In genomic region chr2:104887882-104888566, GRCm38 (mm10) we compare ENCODE assay signal across 8 mouse cellular contexts. TPM values are rescaled to one million over a fixed set of nuclear protein-coding genes. Genes with fewer than 3 reads are reported as not detected.
DNase-seq lines count a peak whose midpoint lies in the region; ATAC-seq and TF ChIP-seq lines count a peak whose summit lies in the region.

No protein-coding gene starts in this region.

- peak; percentile 90 to 98 (median 90) for TF ChIP-seq CTCF in MEL (IDR thresholded peaks at IDR 0.05 in 2 of 3, conservative IDR thresholded peaks at IDR 0.05 in 1 of 3; ENCODE audit: control insufficient read depth in 1 of 3, insufficient read depth in 1 of 3, low read depth in 2 of 3, low read length in 3 of 3, poor library complexity in 1 of 3, severe bottlenecking in 1 of 3)
- TF ChIP-seq CTCF in brain, embryonic 14.5 days (IDR thresholded peaks at IDR 0.05; ENCODE audit: borderline replicate concordance, extremely low read depth, insufficient read depth, insufficient read length) = peak; percentile 84

- peak; percentile 90 for DNase-seq in MEL (ENCODE audit: low read depth, low spot score)
- peak; percentile 91 for DNase-seq in brain, embryonic 14.5 days (ENCODE audit: low read depth)
- DNase-seq in fibroblast of lung, adult 2 months (ENCODE audit: low read depth) = peak; percentile 39
- peak; percentile 67 to 82 for DNase-seq in heart, postnatal 36 days
- peak; percentile 70 for DNase-seq in layer of hippocampus, adult 9-11 months
- DNase-seq in right cerebral cortex, postnatal 14 days = peak; percentile 76
- DNase-seq in urinary bladder, postnatal 25 days (ENCODE audit: low spot score) = peak; percentile 77

- H3K9ac ChIP-seq in MEL (ENCODE audit: control insufficient read depth, low read depth, low read length, poor library complexity, severe bottlenecking) = no peak overlapping the region

- intact Hi-C loops in heart, postnatal 36 days (cut with DNase I) = loop anchor here (1.0 to 2.0 kb wide), 2 partner anchors 301 to 342 kb away; no protein-coding TSS in a partner anchor

- no peak overlapping the region for H3K27ac ChIP-seq in MEL (ENCODE audit: control insufficient read depth, low read depth, low read length)

- ATAC-seq in megakaryocyte, adult 5-6 weeks (ENCODE audit: poor library complexity, severe bottlenecking) = peak; percentile 99

- TF ChIP-seq EP300 in MEL (IDR thresholded peaks at IDR 0.05; ENCODE audit: low read depth in 1 of 2, low read length in 2 of 2) = no peak

- no peak for TF ChIP-seq POLR2A in MEL (IDR thresholded peaks at IDR 0.05; ENCODE audit: control insufficient read depth in 1 of 2, insufficient read depth in 1 of 2, low read depth in 1 of 2, low read length in 2 of 2, poor library complexity in 1 of 2)
- TF ChIP-seq POLR2A in brain, embryonic 14.5 days (IDR thresholded peaks at IDR 0.05; ENCODE audit: borderline replicate concordance, extremely low read depth, insufficient read depth, insufficient read length, poor library complexity, severe bottlenecking) = no peak

- H3K4me1 ChIP-seq in MEL (ENCODE audit: control insufficient read depth in 1 of 2, insufficient read depth in 2 of 2, low read length in 2 of 2) = no peaks in the 10 kb centered on the region

- peak; percentile 96 for TF ChIP-seq RAD21 in MEL (IDR thresholded peaks at IDR 0.05; ENCODE audit: low read depth, low read length)

- H3K9me3 ChIP-seq in MEL (replicated peaks; ENCODE audit: insufficient read depth, low read length) = no peaks in the 10 kb centered on the region

- no peaks in the 10 kb centered on the region for H3K36me3 ChIP-seq in MEL (ENCODE audit: control insufficient read depth in 1 of 2, insufficient read depth in 2 of 2, low read length in 2 of 2)

- H3K4me3 ChIP-seq in MEL (ENCODE audit: control insufficient read depth in 1 of 2, insufficient read depth in 1 of 2, low read depth in 2 of 2, low read length in 2 of 2) = no peak overlapping the region

- H3K27me3 ChIP-seq in MEL (ENCODE audit: control insufficient read depth in 1 of 2, insufficient read depth in 2 of 2, low read length in 2 of 2) = peaks cover 3 to 8% of the 10 kb centered on the region in 2 experiments

- H3K79me2 ChIP-seq in MEL (ENCODE audit: control insufficient read depth, insufficient read depth, low read length, poor library complexity) = no peaks in the 10 kb centered on the region

TF ChIP-seq in MEL, 35 proteins besides CTCF, POLR2A, EP300 and RAD21:
- TF ChIP-seq MXI1 (IDR thresholded peaks at IDR 0.05; ENCODE audit: low read depth, low read length) (peak; percentile 39; the same call in 1 of the 2 replicates), TBP (IDR thresholded peaks at IDR 0.05; ENCODE audit: low read depth, low read length) (peak; percentile 32; the same call in 1 of the 2 replicates), ZNF384 (IDR thresholded peaks at IDR 0.05; ENCODE audit: low read depth, low read length) (0 out of 2 replicates have a peak, but pooled peaks have one; percentile 11), GATA1 (IDR thresholded peaks at IDR 0.05; ENCODE audit: low read depth, low read length) (no peak), KAT2A (conservative IDR thresholded peaks at IDR 0.05; ENCODE audit: low read depth, low read length) (no peak), UBTF (IDR thresholded peaks at IDR 0.05; ENCODE audit: borderline replicate concordance, insufficient read depth, low read depth, low read length) (no peak), CHD1 (IDR thresholded peaks at IDR 0.05; ENCODE audit: low read depth, low read length) (no peak), BHLHE40 (IDR thresholded peaks at IDR 0.05; ENCODE audit: borderline replicate concordance, low read depth, low read length) (no peak), ELF1 (IDR thresholded peaks at IDR 0.05; ENCODE audit: low read depth, low read length) (no peak), GABPA (IDR thresholded peaks at IDR 0.05; ENCODE audit: low read depth, low read length) (no peak), ZKSCAN1 (IDR thresholded peaks at IDR 0.05; ENCODE audit: low read depth, low read length) (no peak), ZMIZ1 (IDR thresholded peaks at IDR 0.05; ENCODE audit: low read depth, low read length) (no peak), MAX (IDR thresholded peaks at IDR 0.05; ENCODE audit: low read length) (no peak), JUND (IDR thresholded peaks at IDR 0.05; ENCODE audit: low read depth, low read length) (no peak), MEF2A (IDR thresholded peaks at IDR 0.05; ENCODE audit: extremely low read depth, insufficient replicate concordance, low read depth, low read length, poor library complexity, severe bottlenecking) (no peak), CHD2 (IDR thresholded peaks at IDR 0.05; ENCODE audit: low read length) (no peak), ETS1 (IDR thresholded peaks at IDR 0.05; ENCODE audit: low read depth, low read length) (no peak), RCOR1 (IDR thresholded peaks at IDR 0.05; ENCODE audit: low read depth, low read length) (no peak), MAZ (IDR thresholded peaks at IDR 0.05; ENCODE audit: low read depth, low read length) (no peak), NRF1 (IDR thresholded peaks at IDR 0.05; ENCODE audit: insufficient read depth, low read depth, low read length, poor library complexity, severe bottlenecking) (no peak), POLR2AphosphoS5 (IDR thresholded peaks at IDR 0.05; ENCODE audit: borderline replicate concordance, low read depth, low read length) (no peak), USF2 (IDR thresholded peaks at IDR 0.05; ENCODE audit: borderline replicate concordance in 1 of 2, insufficient read depth in 1 of 2, low read depth in 1 of 2, low read length in 2 of 2) (no peak), TAL1 (IDR thresholded peaks at IDR 0.05; ENCODE audit: low read length) (no peak), SIN3A (IDR thresholded peaks at IDR 0.05; ENCODE audit: low read length) (peak; percentile 56; the same call in 1 of the 2 replicates), USF1 (IDR thresholded peaks at IDR 0.05; ENCODE audit: low read depth, low read length) (no peak), POLR2AphosphoS2 (IDR thresholded peaks at IDR 0.05; ENCODE audit: low read length) (no peak), MYC (IDR thresholded peaks at IDR 0.05; ENCODE audit: low read depth, low read length) (peak; percentile 61; the same call in 1 of the 2 replicates), SMC3 (IDR thresholded peaks at IDR 0.05; ENCODE audit: low read depth, low read length) (peak; percentile 91), ZC3H11A (IDR thresholded peaks at IDR 0.05; ENCODE audit: low read depth, low read length) (peak; percentile 88), TCF12 (IDR thresholded peaks at IDR 0.05; ENCODE audit: low read depth, low read length) (0 out of 2 replicates have a peak, but pooled peaks have one; percentile 29), HCFC1 (IDR thresholded peaks at IDR 0.05; ENCODE audit: low read depth, low read length) (no peak), MAFK (IDR thresholded peaks at IDR 0.05; ENCODE audit: borderline replicate concordance, low read depth, low read length) (no peak), E2F4 (IDR thresholded peaks at IDR 0.05; ENCODE audit: borderline replicate concordance, low read depth, low read length) (no peak)

RNA-seq across cellular contexts. Expression of gene Ccdc73, which starts 20.4 kb away (rescaled TPM):
- 0.03 and 0.08 TPM in 2 replicates for total RNA-seq in MEL (2012; rRNA removed)
- polyA plus RNA-seq in MEL (2012; ENCODE audit: insufficient read depth in 1 of 2, insufficient read length in 2 of 2, low read depth in 1 of 2, low replicate concordance in 2 of 2, missing spikeins in 1 of 2) = under 1 TPM in 1 of 2 experiments, not detected in 1; 0.43 TPM
- 3.4 and 4.1 TPM in 2 replicates for polyA plus RNA-seq in brain, embryonic 14.5 days (2012; rRNA removed)
- 1 to 10 TPM; 3.1 to 4.8 TPM for total RNA-seq in heart, postnatal 36 days (2021)
- total RNA-seq in megakaryocyte, adult 5-6 weeks (2015) = 2.2 and 7.2 TPM in 2 replicates
- total RNA-seq in megakaryocyte, adult 5-6 weeks (2017) = 6.5 and 8.5 TPM in 2 replicates

RNA-seq across cellular contexts. Expression of gene Prrg4, which starts 38.3 kb away (rescaled TPM):
- total RNA-seq in MEL (2012; rRNA removed) = not detected in 2 replicates
- not detected for polyA plus RNA-seq in MEL (2012; ENCODE audit: insufficient read depth in 1 of 2, insufficient read length in 2 of 2, low read depth in 1 of 2, low replicate concordance in 2 of 2, missing spikeins in 1 of 2)
- 0.20 and 0.55 TPM in 2 replicates for polyA plus RNA-seq in brain, embryonic 14.5 days (2012; rRNA removed)
- total RNA-seq in heart, postnatal 36 days (2021) = 1 to 10 TPM in 1 of 2 experiments, under 1 TPM in 1; 0.70 to 1.7 TPM
- 0.09 TPM in 1 of 2 replicates, not detected in the other for total RNA-seq in megakaryocyte, adult 5-6 weeks (2015)
- 0.15 and 0.16 TPM in 2 replicates for total RNA-seq in megakaryocyte, adult 5-6 weeks (2017)

Comparison
In these comparisons a context has a peak if more than half of its experiments do, and no peak if none do; other contexts are left out.
1. DNase-seq: peak in every context shown above with its lines; median percentile 91 in brain, embryonic 14.5 days; 90 in MEL; 77 in urinary bladder, postnatal 25 days; 76 in right cerebral cortex, postnatal 14 days; 74 in heart, postnatal 36 days; 70 in layer of hippocampus, adult 9-11 months; 39 in fibroblast of lung, adult 2 months.